Mouse (Mus musculus) left cerebral cortex, adult 2 months (tissue): ENCODE measurements around the gene Polr2m. TPM values are rescaled to one million over a fixed set of nuclear protein-coding genes. Genes with fewer than 3 reads are reported as not detected.

Experiments
- DNase-seq, 2 experiments: peaks; one replicate each; pipeline ENCODE4 v3.0.0; 2021 to 2022; ENCODE audit warnings: low spot score in 2 of 2, mixed read lengths in 1 of 2; ENCODE audit errors: extremely low spot score in 1 of 2
- H3K27ac ChIP-seq: fragments of 200-600 bp; 2 replicates; pipeline ENCODE4 v1.8.1; 2022
- H3K4me3 ChIP-seq: fragments of 200-600 bp; 2 replicates; pipeline ENCODE4 v1.8.1; 2022
- CTCF ChIP-seq: fragments of 200-600 bp; IDR thresholded peaks from 2 replicates; pipeline ENCODE4 v1.8.1; 2022; ENCODE audit warnings: antibody characterized with exemption, mild to moderate bottlenecking, moderate library complexity
- intact Hi-C: fragments of 180-260 bp; cut with DNase I; formaldehyde crosslinking; loops from one replicate; pipeline ENCODE4 v1.15.1; 2025
- total RNA-seq, 2 experiments: library from RNA; stranded (reverse); gene quantifications; 2 replicates each; pipeline ENCODE4 v1.2.3; 2021

Polr2m gene
- total RNA-seq, 2 experiments from 2014 or later: 193 to 194 TPM

DNA sequence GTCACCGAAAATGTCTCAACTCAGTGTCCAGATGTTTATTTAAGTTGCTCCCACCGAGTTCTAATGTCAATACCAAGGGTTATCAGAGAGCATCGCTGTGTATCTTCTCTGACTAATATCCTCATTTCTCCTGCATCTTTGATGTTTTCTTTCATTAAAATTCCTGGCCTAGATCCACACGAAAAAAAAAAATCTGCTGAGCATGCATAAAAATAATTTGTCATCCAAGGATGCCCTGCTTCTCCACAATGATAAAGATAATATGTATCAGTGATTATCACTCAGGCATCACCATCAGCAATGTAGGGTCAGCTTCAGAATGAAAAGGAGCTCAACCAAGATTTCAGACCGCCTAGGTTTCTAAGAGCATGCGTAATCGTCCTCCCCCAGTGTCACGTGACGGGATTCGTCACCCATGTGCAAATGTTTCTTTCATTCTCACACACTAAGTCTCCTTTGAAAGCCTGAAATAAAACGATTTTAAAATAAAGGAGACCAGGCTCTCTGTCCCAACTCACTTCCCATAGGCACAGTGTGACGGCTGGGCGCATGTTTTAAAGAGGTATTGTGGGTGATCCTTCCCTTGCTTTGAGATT, 22.6 kb downstream of the Polr2m start:
- no peak for DNase-seq
- TF ChIP-seq CTCF: no peak
- Histone ChIP-seq H3K4me3 (no peak overlapping the region), H3K27ac (no peak overlapping the region)
- intact Hi-C loops: no loop called here

DNA sequence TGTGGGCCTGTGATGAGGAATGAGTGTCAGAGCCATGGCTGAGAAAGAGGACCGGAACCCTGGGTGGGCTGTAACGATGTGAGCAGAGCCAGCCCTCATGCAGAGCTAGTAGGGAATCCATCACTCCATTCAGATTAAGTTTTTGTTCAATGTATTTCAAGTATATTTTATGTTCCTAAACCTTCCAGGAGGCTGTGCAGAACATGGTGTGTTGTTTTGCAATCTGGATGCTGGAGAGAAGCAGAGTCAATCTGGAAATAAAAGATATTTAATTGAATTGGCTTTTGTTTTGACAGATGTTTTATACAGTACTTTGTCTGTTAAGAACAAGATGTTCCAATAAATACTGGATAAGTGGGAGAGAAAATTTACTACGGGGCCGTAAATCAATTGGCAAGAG, 29.0 kb downstream of the Polr2m start:
- Histone ChIP-seq H3K27ac (no peak overlapping the region), H3K4me3 (no peak overlapping the region)
- DNase-seq: no peak
- intact Hi-C loops: no loop called here
- no peak for TF ChIP-seq CTCF

DNA sequence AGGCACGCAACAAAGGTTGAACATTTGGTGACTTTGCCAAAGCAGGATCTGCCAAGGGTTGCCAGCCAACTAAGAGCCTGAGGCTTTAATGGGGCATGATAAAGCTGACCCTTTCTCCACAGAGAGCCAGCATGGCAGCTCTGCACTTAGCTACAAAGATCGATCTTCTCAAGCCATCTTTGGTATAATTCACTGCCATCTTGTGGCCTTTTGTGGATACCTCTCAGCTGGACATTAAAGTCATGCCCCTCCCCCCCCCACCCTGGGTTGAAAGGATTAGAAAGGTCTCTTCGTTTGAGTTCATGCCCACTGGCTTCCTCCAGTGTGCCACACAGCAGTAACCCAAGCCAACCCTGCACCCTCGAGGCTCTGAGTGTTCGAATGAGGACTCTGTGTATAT, 31.8 kb downstream of the Polr2m start:
- intact Hi-C loops: no loop called here
- TF ChIP-seq CTCF: no peak
- Histone ChIP-seq H3K27ac (no peak overlapping the region), H3K4me3 (no peak overlapping the region)
- no peak for DNase-seq

DNA sequence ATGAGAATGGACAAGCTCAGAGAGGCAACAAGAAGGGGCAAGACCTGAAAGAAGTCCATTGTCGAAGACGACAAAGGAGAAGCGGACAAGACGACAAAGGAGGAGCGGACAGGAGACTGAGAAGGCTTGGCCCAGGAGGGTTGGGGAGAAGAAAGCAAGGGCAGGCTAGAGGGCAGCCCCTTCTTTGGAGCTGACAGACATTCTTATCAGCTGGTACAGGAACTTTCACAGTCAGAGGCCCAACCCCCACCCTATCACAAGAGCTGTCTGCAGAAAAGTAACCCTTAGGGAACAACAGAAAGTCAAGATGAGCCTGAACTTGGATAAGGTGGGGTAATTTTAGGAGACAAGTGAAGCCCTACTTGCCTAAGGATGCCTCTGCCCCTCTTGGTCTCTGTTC, 32.4 kb downstream of the Polr2m start:
- intact Hi-C loops: no loop called here
- TF ChIP-seq CTCF: no peak
- Histone ChIP-seq H3K27ac (no peak overlapping the region), H3K4me3 (no peak overlapping the region)
- DNase-seq: no peak

DNA sequence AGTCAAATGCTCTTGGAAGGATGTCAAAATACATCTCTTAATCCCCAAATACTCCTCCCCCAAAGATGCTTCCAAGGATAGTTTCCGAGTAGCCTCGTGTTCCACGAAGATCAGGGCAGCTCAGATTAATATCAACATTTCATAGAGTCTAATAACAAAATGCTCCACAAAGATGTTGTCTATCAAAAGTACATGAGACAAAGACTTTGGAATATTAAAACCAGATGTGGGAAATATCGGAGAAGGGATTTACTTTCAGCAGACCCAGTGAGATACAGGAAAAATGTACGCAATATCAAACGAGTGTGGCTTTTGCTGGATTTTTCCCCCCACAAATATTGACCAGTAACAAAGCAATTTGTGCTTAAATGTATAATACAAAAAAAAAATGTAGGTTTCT, 35.1 kb downstream of the Polr2m start:
- intact Hi-C loops: no loop called here
- TF ChIP-seq CTCF: no peak
- DNase-seq: no peak
- no peak overlapping the region for H3K27ac ChIP-seq
- H3K4me3 ChIP-seq: no peak overlapping the region

DNA sequence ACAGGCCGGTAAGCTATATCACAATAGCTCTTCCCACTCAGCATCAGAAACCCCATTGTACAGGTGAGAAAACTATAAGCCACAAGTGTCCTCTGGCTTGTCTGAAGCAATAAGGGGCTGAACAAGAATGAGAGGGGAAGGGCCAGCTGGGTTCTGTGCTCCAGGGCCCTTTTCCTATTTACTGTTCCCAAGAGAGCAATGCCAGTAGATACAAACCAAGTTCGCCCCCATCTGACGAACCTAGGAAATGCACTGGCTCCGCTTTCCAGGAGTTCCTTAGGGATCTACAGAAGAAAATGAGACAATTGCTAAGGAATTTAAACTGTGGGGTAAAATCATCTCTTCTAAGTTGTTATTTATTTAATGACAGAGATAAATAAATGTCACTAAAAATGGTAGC, 38.2 kb downstream of the Polr2m start:
- peak; percentile 84 for TF ChIP-seq CTCF
- intact Hi-C loops: loop anchor here (1.0 kb wide), 2 partner anchors 88 to 237 kb away; no protein-coding TSS in a partner anchor
- H3K4me3 ChIP-seq: no peak overlapping the region
- DNase-seq: peak; percentile 58 to 73
- H3K27ac ChIP-seq: no peak overlapping the region

DNA sequence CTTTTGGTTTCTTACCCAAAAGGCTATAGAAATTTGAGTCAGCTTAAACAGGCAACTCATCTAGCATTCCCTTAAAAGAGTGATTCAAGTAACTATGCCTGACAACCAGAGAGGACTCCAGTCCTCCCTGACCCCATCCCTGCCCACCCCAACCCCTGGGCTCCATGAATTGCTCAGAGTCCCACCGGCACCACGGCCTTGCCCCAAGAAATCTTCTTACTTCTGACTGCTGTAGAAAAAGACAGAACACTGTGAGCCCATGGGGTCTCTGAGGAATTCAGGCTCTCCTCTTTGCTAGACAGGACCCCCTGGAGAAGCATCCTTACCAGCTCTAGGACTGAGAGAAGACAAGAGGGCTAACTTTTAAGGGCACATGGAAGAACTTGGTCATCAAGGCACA, 40.4 kb downstream of the Polr2m start:
- no peak for TF ChIP-seq CTCF
- no peak overlapping the region for H3K27ac ChIP-seq
- intact Hi-C loops: no loop called here
- no peak overlapping the region for H3K4me3 ChIP-seq
- no peak for DNase-seq

DNA sequence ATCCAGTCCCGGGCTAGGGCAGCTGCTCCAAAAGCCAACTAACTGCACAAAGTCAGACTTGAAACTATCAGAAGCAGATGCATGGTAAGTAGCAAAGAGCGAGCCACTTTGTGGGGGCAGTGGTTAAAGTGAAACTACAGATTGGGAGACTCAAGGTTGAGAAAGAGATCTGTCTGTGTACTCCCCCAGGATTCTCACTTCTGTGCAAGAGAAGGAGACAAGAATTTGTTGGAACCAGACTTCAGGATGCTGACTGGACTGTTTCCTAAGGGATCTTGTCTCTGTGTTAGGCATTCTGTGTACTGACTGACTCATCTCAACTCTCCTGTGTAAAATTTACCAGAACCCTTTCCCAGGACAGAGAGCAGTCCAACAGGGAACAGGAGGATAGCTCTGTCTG, 47.6 kb downstream of the Polr2m start:
- intact Hi-C loops: no loop called here
- TF ChIP-seq CTCF: no peak
- no peak for DNase-seq
- Histone ChIP-seq H3K27ac (no peak overlapping the region), H3K4me3 (no peak overlapping the region)

Other genes with a start within 250 kb of the Polr2m start
- 1 to 10 TPM; 1.8 to 1.9 TPM for gene Myzap, start 106.4 kb upstream of the Polr2m start, total RNA-seq